Mouse (Mus musculus): ENCODE measurements at regions not wholly inside any gene's neighbourhood (a gene's known extent, or its start where the extent isn't known, plus 50 kb on each side); places are given as distances from the start of the nearest gene placed in this dataset.
A peak's percentile ranks its signal among the peaks of the same experiment; 100 is the strongest.
"Not testable (repeated sequence)": the region's sequence is repeated elsewhere in the genome, so short reads cannot be mapped to it uniquely, and the experiment has no call there.

- H3K4me3 ChIP-seq (ENCODE audit: low read length): no peak overlapping the region
- H3K36me3 ChIP-seq (ENCODE audit: insufficient read depth, low read length): no peaks in the 10 kb centered on the region
- ATAC-seq (ENCODE audit: low FRiP score, low TSS enrichment): no peak
- H3K27me3 ChIP-seq (ENCODE audit: insufficient read depth, low read length): no peaks in the 10 kb centered on the region
- no peak overlapping the region for H3K27ac ChIP-seq (ENCODE audit: low read length)
- H3K9me3 ChIP-seq (ENCODE audit: low read length): no peaks in the 10 kb centered on the region
- 86% methylated on average over 1 of the region's 1 CpGs for WGBS
- H3K9ac ChIP-seq (replicated peaks; ENCODE audit: low read length): no peak overlapping the region
- no peaks in the 10 kb centered on the region for H3K4me1 ChIP-seq (ENCODE audit: insufficient read depth, low read length)
- H3K4me2 ChIP-seq (replicated peaks; ENCODE audit: low read depth, low read length): no peak overlapping the region
Measured at GRCm38 (mm10) chr6:10803383-10803782, 1103.9 kb downstream of the Ndufa4 start.

DNA sequence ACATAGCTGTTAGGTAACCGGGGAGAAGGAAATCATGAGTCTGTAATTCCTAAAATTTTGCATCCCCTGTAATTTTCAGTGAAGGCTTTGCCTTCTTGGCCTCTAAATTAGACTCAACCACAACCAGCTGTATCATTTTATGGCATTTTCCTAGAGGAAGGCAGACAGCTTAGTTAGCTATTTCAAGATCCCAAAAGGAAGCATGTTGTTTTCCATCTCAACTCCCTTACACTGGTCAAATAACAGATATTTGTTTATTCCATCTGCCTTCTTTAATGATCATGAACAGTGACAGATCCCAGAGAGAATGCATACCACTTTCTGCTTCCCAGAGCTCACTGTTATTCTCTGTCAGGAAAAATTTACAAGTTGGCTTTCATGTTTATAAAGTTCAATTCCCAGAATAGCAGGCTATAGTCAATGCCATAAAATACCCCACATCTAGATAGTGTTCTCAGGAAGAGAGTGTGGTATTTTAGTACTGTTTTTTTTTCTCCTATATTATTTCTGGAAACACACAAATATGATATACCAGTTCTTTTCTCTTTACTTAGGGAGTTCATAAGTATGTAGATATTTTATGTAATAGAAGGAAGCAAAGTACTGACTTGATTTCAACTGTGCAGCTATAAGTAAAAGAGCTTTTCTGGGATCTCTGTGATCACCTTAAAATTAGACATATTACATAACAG, 1148.5 kb downstream of the Ndufa4 start:
- Histone ChIP-seq H3K9ac (replicated peaks; ENCODE audit: low read length) (no peak overlapping the region), H3K27ac (ENCODE audit: low read length) (peak overlapping the region; percentile 83)
- ATAC-seq (ENCODE audit: low FRiP score, low TSS enrichment): peak; percentile 93

DNA sequence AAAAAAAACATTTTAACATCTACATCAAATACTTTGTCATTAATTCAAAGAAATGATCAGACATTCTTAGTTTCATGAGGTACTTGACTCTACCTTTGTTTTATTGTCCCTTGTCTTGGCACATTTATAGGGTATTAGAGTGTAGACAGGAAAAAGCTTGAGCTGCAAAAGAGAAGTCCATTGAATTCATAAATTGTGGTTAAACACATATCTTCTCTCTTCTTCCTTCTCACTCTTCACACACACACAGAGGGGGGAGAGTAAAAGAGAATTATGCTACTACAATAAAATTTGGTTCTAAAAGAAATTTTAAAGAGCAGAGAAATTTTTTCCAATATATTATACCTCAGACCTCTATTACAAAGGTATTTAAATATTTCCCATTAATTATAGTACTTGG, 1149.2 kb downstream of the Ndufa4 start:
- Histone ChIP-seq H3K4me1 (ENCODE audit: insufficient read depth, low read length) (no peaks in the 10 kb centered on the region), H3K4me3 (ENCODE audit: low read length) (no peak overlapping the region), H3K9ac (replicated peaks; ENCODE audit: low read length) (no peak overlapping the region), H3K36me3 (ENCODE audit: insufficient read depth, low read length) (no peaks in the 10 kb centered on the region), H3K4me2 (replicated peaks; ENCODE audit: low read depth, low read length) (no peak overlapping the region), H3K9me3 (ENCODE audit: low read length) (no peaks in the 10 kb centered on the region), H3K27me3 (ENCODE audit: insufficient read depth, low read length) (no peaks in the 10 kb centered on the region), H3K27ac (ENCODE audit: low read length) (no peak overlapping the region)
- ATAC-seq (ENCODE audit: low FRiP score, low TSS enrichment): peak; percentile 39; the same call in 1 of the 2 replicates

More for the DNA sequence above, 1148.5 kb downstream of the Ndufa4 start:
- Histone ChIP-seq H3K4me1 (ENCODE audit: insufficient read depth, low read length) (no peaks in the 10 kb centered on the region), H3K36me3 (ENCODE audit: insufficient read depth, low read length) (no peaks in the 10 kb centered on the region), H3K9me3 (ENCODE audit: low read length) (no peaks in the 10 kb centered on the region), H3K27me3 (ENCODE audit: insufficient read depth, low read length) (no peaks in the 10 kb centered on the region), H3K4me2 (replicated peaks; ENCODE audit: low read depth, low read length) (no peak overlapping the region), H3K4me3 (ENCODE audit: low read length) (no peak overlapping the region)
- 54% methylated on average over 1 of the region's 1 CpGs for WGBS

DNA sequence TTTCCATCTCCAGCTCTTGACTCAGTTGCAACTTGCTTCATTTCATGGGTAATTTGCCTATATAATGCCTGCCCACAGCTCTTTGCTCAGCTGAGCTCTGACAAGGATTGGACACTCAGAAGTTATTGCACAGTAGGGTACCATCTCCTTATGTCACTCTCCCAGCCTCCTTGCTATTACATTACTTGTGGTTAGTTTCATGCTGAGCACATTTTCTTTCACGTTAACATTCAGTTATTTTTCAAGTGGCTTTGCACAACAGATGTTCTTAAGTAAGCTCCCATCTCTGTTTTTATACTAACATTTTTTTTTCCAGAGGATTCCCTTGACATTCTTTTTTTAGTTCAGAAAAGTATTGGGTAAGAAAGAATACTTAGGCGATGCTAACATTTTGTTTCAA, 1163.2 kb downstream of the Ndufa4 start:
- H3K9me3 ChIP-seq (ENCODE audit: low read length): no peaks in the 10 kb centered on the region
- no peak for ATAC-seq (ENCODE audit: low FRiP score, low TSS enrichment)
- no peak overlapping the region for H3K4me3 ChIP-seq (ENCODE audit: low read length)
- no peaks in the 10 kb centered on the region for H3K27me3 ChIP-seq (ENCODE audit: insufficient read depth, low read length)
- no peaks in the 10 kb centered on the region for H3K36me3 ChIP-seq (ENCODE audit: insufficient read depth, low read length)
- no peak overlapping the region for H3K4me2 ChIP-seq (replicated peaks; ENCODE audit: low read depth, low read length)
- H3K4me1 ChIP-seq (ENCODE audit: insufficient read depth, low read length): no peaks in the 10 kb centered on the region
- no peak overlapping the region for H3K27ac ChIP-seq (ENCODE audit: low read length)
- 76% methylated on average over 2 of the region's 2 CpGs for WGBS
- H3K9ac ChIP-seq (replicated peaks; ENCODE audit: low read length): no peak overlapping the region

- ATAC-seq (ENCODE audit: low FRiP score, low TSS enrichment): no peak
- no peak overlapping the region for H3K4me3 ChIP-seq (ENCODE audit: low read length)
- no peaks in the 10 kb centered on the region for H3K9me3 ChIP-seq (ENCODE audit: low read length)
- H3K27me3 ChIP-seq (ENCODE audit: insufficient read depth, low read length): no peaks in the 10 kb centered on the region
- no peak overlapping the region for H3K27ac ChIP-seq (ENCODE audit: low read length)
- H3K9ac ChIP-seq (replicated peaks; ENCODE audit: low read length): no peak overlapping the region
- WGBS: 78% methylated on average over 1 of the region's 1 CpGs
- no peak overlapping the region for H3K4me2 ChIP-seq (replicated peaks; ENCODE audit: low read depth, low read length)
- H3K36me3 ChIP-seq (ENCODE audit: insufficient read depth, low read length): no peaks in the 10 kb centered on the region
- H3K4me1 ChIP-seq (ENCODE audit: insufficient read depth, low read length): no peaks in the 10 kb centered on the region
Measured at GRCm38 (mm10) chr6:10722566-10722965, 1184.7 kb downstream of the Ndufa4 start.

DNA sequence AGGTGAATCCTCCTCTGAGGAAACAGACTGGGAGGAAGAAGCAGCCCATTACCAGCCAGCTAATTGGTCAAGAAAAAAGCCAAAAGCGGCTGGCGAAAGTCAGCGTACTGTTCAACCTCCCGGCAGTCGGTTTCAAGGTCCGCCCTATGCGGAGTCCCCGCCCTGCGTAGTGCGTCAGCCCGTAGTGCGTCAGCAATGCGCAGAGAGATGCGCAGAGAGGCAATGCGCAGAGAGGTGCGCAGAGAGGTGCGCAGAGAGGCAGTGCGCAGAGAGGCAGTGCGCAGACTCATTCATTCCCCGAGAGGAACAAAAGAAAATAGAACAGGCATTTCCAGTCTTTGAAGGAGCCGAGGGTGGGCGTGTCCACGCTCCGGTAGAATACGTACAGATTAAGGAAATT, 1216.8 kb downstream of the Ndufa4 start:
- H3K27ac ChIP-seq (ENCODE audit: low read length); H3K4me1 ChIP-seq (ENCODE audit: insufficient read depth, low read length); H3K9ac ChIP-seq (replicated peaks; ENCODE audit: low read length); H3K36me3 ChIP-seq (ENCODE audit: insufficient read depth, low read length); H3K4me2 ChIP-seq (replicated peaks; ENCODE audit: low read depth, low read length); H3K9me3 ChIP-seq (ENCODE audit: low read length); ATAC-seq (ENCODE audit: low FRiP score, low TSS enrichment); H3K27me3 ChIP-seq (ENCODE audit: insufficient read depth, low read length); H3K4me3 ChIP-seq (ENCODE audit: low read length): not testable (repeated sequence)
- 86% methylated on average over 14 of the region's 25 CpGs for WGBS

All from kidney, embryonic 16.5 days (tissue).